Mouse (Mus musculus) neural tube, embryonic 12.5 days (tissue): ENCODE data around the gene Pipox. TPM values are rescaled to one million over a fixed set of nuclear protein-coding genes. Genes with fewer than 3 reads are reported as not detected.
A peak's percentile ranks its signal among the peaks of the same experiment; 100 is the strongest.

ENCODE experiments used
- ATAC-seq: fragments of 200-750 bp; cut with Nextera tagmentation; 2 replicates; pipeline ENCODE4 v1.8.0; 2017; ENCODE audit warnings: low read depth, mild to moderate bottlenecking, moderate TSS enrichment, moderate library complexity; ENCODE audit not compliant: low FRiP score
- H3K27ac ChIP-seq: fragments of 300-500 bp; sonication (generic); 2 replicates; pipeline ENCODE4 v1.5.1; 2016
- H3K27me3 ChIP-seq: fragments of 300-500 bp; sonication (generic); replicated peaks from 2 replicates; pipeline ENCODE4 v1.6.1; 2016; ENCODE audit warnings: mild to moderate bottlenecking
- H3K36me3 ChIP-seq: fragments of 300-500 bp; sonication (generic); 2 replicates; pipeline ENCODE4 v1.6.1; 2016; ENCODE audit warnings: mild to moderate bottlenecking
- H3K4me1 ChIP-seq: fragments of 300-500 bp; sonication (generic); 2 replicates; pipeline ENCODE4 v1.6.1; 2016
- H3K4me2 ChIP-seq: fragments of 300-500 bp; sonication (generic); replicated peaks from 2 replicates; pipeline ENCODE4 v1.6.1; 2016; ENCODE audit warnings: mild to moderate bottlenecking
- H3K4me3 ChIP-seq: fragments of 300-500 bp; sonication (generic); 2 replicates; pipeline ENCODE4 v1.5.1; 2016
- H3K9ac ChIP-seq: fragments of 300-500 bp; sonication (generic); 2 replicates; pipeline ENCODE4 v1.6.1; 2016; ENCODE audit warnings: mild to moderate bottlenecking
- H3K9me3 ChIP-seq: fragments of 300-500 bp; sonication (generic); 2 replicates; pipeline ENCODE4 v1.6.1; 2016; ENCODE audit warnings: mild to moderate bottlenecking
- WGBS: fragments of 180-500 bp; shearing (Covaris S2); methylation state at CpG from one replicate; pipeline ENCODE4 v1.1.7; 2016; 5-methylcytosine and 5-hydroxymethylcytosine counted together
- polyA plus RNA-seq: library from polyadenylated mRNA; unstranded; fragments of >200 nt; fragmentation: Nextera tagmentation; extraction: Ambion mirVana; gene quantifications from 2 replicates; pipeline ENCODE4 v1.2.1, GENCODE M21; 2016

Gene Pipox
- polyA plus RNA-seq, 1 experiment from 2014 or later = 4.7 TPM

GRCm38 (mm10) chr11:77926666-77927065, 32.8 kb upstream of the Pipox start:
- Histone ChIP-seq H3K27me3 (peaks cover 40% of the 10 kb centered on the region), H3K27ac (no peak overlapping the region), H3K4me2 (peak overlapping the region; percentile 7; the same call in 1 of the 2 replicates)

GRCm38 (mm10) chr11:77925836-77926657, 32.2 kb upstream of the Pipox start:
- no peaks in the 10 kb centered on the region for H3K36me3 ChIP-seq
- no peak overlapping the region for H3K4me3 ChIP-seq
- peaks cover 35% of the 10 kb centered on the region for H3K27me3 ChIP-seq
- H3K27ac ChIP-seq = no peak overlapping the region; the same call in 1 of the 2 replicates
- ATAC-seq = 0 out of 2 replicates have a peak, but pooled peaks have one; percentile 25
- WGBS = 27% methylated on average over 9 of the region's 9 CpGs
- peaks cover 36% of the 10 kb centered on the region for H3K4me1 ChIP-seq
- H3K9me3 ChIP-seq = no peaks in the 10 kb centered on the region
- H3K9ac ChIP-seq = no peak overlapping the region
- peak overlapping the region; percentile 7; the same call in 1 of the 2 replicates for H3K4me2 ChIP-seq

More at GRCm38 (mm10) chr11:77926666-77927065, 32.8 kb upstream of the Pipox start:
- no peaks in the 10 kb centered on the region for H3K36me3 ChIP-seq
- H3K4me3 ChIP-seq = no peak overlapping the region
- no peaks in the 10 kb centered on the region for H3K9me3 ChIP-seq
- 8% methylated on average over 9 of the region's 9 CpGs for WGBS
- H3K9ac ChIP-seq = no peak overlapping the region
- H3K4me1 ChIP-seq = peaks cover 42% of the 10 kb centered on the region
- ATAC-seq = no peak

GRCm38 (mm10) chr11:77923285-77923684, 29.4 kb upstream of the Pipox start:
- Histone ChIP-seq H3K9ac (no peak overlapping the region), H3K4me3 (no peak overlapping the region), H3K27ac (no peak overlapping the region), H3K4me2 (no peak overlapping the region), H3K36me3 (no peaks in the 10 kb centered on the region), H3K4me1 (peaks cover 23% of the 10 kb centered on the region), H3K9me3 (no peaks in the 10 kb centered on the region), H3K27me3 (peaks cover 21% of the 10 kb centered on the region)
- 61% methylated on average over 4 of the region's 4 CpGs for WGBS
- no peak for ATAC-seq

- H3K27me3 ChIP-seq = peaks cover 51% of the 10 kb centered on the region
- 64% methylated on average over 10 of the region's 10 CpGs for WGBS
- no peak for ATAC-seq
These were observed 23.3 kb upstream of the Pipox start for GRCm38 (mm10) chr11:77917166-77917565.

GRCm38 (mm10) chr11:77916741-77917140, 22.8 kb upstream of the Pipox start:
- 78% methylated on average over 4 of the region's 4 CpGs for WGBS
- no peak overlapping the region for H3K4me2 ChIP-seq
- H3K36me3 ChIP-seq = no peaks in the 10 kb centered on the region
- H3K9ac ChIP-seq = no peak overlapping the region
- no peaks in the 10 kb centered on the region for H3K9me3 ChIP-seq
- ATAC-seq = no peak
- H3K4me1 ChIP-seq = peaks cover 10% of the 10 kb centered on the region
- no peak overlapping the region for H3K27ac ChIP-seq
- H3K27me3 ChIP-seq = peaks cover 48% of the 10 kb centered on the region
- H3K4me3 ChIP-seq = no peak overlapping the region

More at GRCm38 (mm10) chr11:77917166-77917565, 23.3 kb upstream of the Pipox start:
- Histone ChIP-seq H3K4me2 (no peak overlapping the region), H3K4me1 (peaks cover 10% of the 10 kb centered on the region), H3K9ac (no peak overlapping the region), H3K9me3 (no peaks in the 10 kb centered on the region), H3K27ac (no peak overlapping the region), H3K36me3 (no peaks in the 10 kb centered on the region), H3K4me3 (no peak overlapping the region)

GRCm38 (mm10) chr11:77914598-77915260, 20.8 kb upstream of the Pipox start:
- H3K9ac ChIP-seq = peak overlapping the region; percentile 35
- no peaks in the 10 kb centered on the region for H3K36me3 ChIP-seq
- peak overlapping the region; percentile 16; the same call in 1 of the 2 replicates for H3K4me3 ChIP-seq
- H3K27me3 ChIP-seq = peaks cover 52% of the 10 kb centered on the region
- H3K9me3 ChIP-seq = no peaks in the 10 kb centered on the region
- ATAC-seq = no peak
- H3K27ac ChIP-seq = no peak overlapping the region
- peak overlapping the region; percentile 47 for H3K4me2 ChIP-seq
- 3% methylated on average over 32 of the region's 32 CpGs for WGBS
- H3K4me1 ChIP-seq = peaks cover 10% of the 10 kb centered on the region

- Histone ChIP-seq H3K27me3 (peaks cover 58% of the 10 kb centered on the region), H3K36me3 (no peaks in the 10 kb centered on the region), H3K4me2 (no peak overlapping the region), H3K4me3 (no peak overlapping the region), H3K9ac (no peak overlapping the region), H3K4me1 (peaks cover 10% of the 10 kb centered on the region), H3K9me3 (no peaks in the 10 kb centered on the region), H3K27ac (no peak overlapping the region)
- no peak for ATAC-seq
- WGBS = 23% methylated on average over 6 of the region's 6 CpGs
These were observed 19.6 kb upstream of the Pipox start for GRCm38 (mm10) chr11:77913505-77913904.

- Histone ChIP-seq H3K4me1 (peaks cover 14% of the 10 kb centered on the region), H3K4me2 (no peak overlapping the region), H3K9ac (no peak overlapping the region), H3K4me3 (no peak overlapping the region), H3K27me3 (peaks cover 47% of the 10 kb centered on the region), H3K36me3 (no peaks in the 10 kb centered on the region), H3K9me3 (no peaks in the 10 kb centered on the region), H3K27ac (no peak overlapping the region)
- no peak for ATAC-seq
- 38% methylated on average over 6 of the region's 6 CpGs for WGBS
These were observed 15.9 kb upstream of the Pipox start for GRCm38 (mm10) chr11:77909776-77910175.

- Histone ChIP-seq H3K9ac (no peak overlapping the region), H3K27ac (no peak overlapping the region), H3K4me3 (no peak overlapping the region), H3K36me3 (no peaks in the 10 kb centered on the region), H3K27me3 (peaks cover 43% of the 10 kb centered on the region), H3K4me1 (peaks cover 10% of the 10 kb centered on the region), H3K9me3 (no peaks in the 10 kb centered on the region), H3K4me2 (no peak overlapping the region)
- ATAC-seq = no peak
- 45% methylated on average over 5 of the region's 5 CpGs for WGBS
These were observed 15.5 kb upstream of the Pipox start for GRCm38 (mm10) chr11:77909376-77909775.

- no peak overlapping the region for H3K27ac ChIP-seq
- H3K27me3 ChIP-seq = peaks cover 36% of the 10 kb centered on the region
- H3K9me3 ChIP-seq = no peaks in the 10 kb centered on the region
- H3K4me1 ChIP-seq = peaks cover 15% of the 10 kb centered on the region
- ATAC-seq = no peak
- H3K9ac ChIP-seq = no peak overlapping the region
- no peak overlapping the region for H3K4me3 ChIP-seq
- WGBS = 80% methylated on average over 4 of the region's 4 CpGs
- H3K36me3 ChIP-seq = no peaks in the 10 kb centered on the region
- H3K4me2 ChIP-seq = no peak overlapping the region
These were observed 14.6 kb upstream of the Pipox start for GRCm38 (mm10) chr11:77908468-77908867.

GRCm38 (mm10) chr11:77906747-77907174, 12.9 kb upstream of the Pipox start:
- H3K27ac ChIP-seq = no peak overlapping the region; the same call in 1 of the 2 replicates
- peaks cover 31% of the 10 kb centered on the region; the same call in 1 of the 2 replicates for H3K27me3 ChIP-seq
- no peaks in the 10 kb centered on the region for H3K9me3 ChIP-seq
- no peak for ATAC-seq
- H3K4me3 ChIP-seq = no peak overlapping the region
- peak overlapping the region; percentile 34 for H3K4me2 ChIP-seq
- 11% methylated on average over 9 of the region's 9 CpGs for WGBS
- H3K9ac ChIP-seq = peak overlapping the region; percentile 45; the same call in 1 of the 2 replicates
- H3K36me3 ChIP-seq = no peaks in the 10 kb centered on the region
- peaks cover 17% of the 10 kb centered on the region for H3K4me1 ChIP-seq

- no peak for ATAC-seq
- Histone ChIP-seq H3K27me3 (peaks cover 31% of the 10 kb centered on the region; the same call in 1 of the 2 replicates), H3K4me2 (peak overlapping the region; percentile 34), H3K4me1 (peaks cover 22% of the 10 kb centered on the region), H3K9ac (no peak overlapping the region), H3K9me3 (no peaks in the 10 kb centered on the region), H3K4me3 (no peak overlapping the region), H3K27ac (no peak overlapping the region), H3K36me3 (no peaks in the 10 kb centered on the region)
- WGBS = 43% methylated on average over 19 of the region's 19 CpGs
These were observed 12.3 kb upstream of the Pipox start for GRCm38 (mm10) chr11:77906097-77906687.
